Mouse (Mus musculus): ENCODE results near the gene Wdfy2. TPM values are rescaled to one million over a fixed set of nuclear protein-coding genes. Genes with fewer than 3 reads are reported as not detected.

The Wdfy2 gene
- polyA plus RNA-seq (2012; rRNA removed) = 1.6 and 2.1 TPM in 2 replicates

DNA sequence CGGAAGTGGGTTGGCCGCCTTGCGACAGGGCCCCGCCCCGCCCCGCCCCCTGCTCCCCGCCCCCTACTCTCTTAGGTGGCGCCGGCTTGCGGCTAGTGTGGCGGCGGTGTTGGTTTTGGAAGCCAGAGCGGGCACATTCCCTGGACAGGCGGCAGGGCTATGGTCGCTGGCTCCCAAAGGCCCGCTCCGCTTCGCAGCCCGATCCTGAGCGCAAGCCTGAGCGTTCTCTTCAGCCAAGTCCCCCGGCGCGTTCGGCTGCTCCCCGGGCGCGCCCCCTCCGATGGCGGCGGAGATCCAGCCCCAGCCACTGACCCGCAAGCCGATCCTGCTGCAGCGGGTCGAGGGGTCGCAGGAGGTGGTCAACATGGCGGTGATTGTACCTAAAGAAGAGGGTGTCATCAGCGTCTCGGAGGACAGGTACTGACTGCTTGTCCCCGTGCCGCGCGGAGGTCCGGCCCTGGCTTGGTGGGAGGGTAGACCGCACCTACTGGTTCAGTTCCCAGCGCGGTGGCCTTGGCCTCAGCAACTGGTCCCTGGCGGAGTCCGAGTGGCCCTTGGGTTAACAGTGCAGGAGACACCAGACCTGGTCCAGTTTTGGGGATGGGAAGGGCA lies at the start of gene Wdfy2:
Gene Wdfy2 (plus strand): TSS at position 38 of the 612 bp plus-strand sequence.

DNA sequence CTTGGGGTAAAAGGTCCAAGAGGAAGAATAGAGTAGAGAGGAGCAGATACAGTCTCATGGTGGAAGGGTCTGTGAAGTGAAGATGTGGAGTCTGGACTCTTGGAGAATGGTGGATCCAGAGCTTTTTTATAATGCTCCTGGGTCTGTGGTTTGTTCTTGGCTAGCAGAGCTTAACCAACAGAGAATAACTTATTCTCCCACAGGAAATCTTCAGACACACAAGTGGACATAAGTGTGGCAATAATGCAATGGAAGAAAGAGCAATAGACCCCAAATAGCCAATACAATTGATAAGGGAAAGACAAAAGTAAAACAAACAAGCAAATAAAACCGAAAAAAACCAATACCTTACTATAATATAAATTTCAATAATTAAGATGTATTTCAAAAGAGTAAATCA lies 146.9 kb downstream of the Wdfy2 start, which contains the start of gene Defb48:
Gene Defb48 (minus strand): TSS at position 101 of the 400 bp plus-strand sequence.

DNA sequence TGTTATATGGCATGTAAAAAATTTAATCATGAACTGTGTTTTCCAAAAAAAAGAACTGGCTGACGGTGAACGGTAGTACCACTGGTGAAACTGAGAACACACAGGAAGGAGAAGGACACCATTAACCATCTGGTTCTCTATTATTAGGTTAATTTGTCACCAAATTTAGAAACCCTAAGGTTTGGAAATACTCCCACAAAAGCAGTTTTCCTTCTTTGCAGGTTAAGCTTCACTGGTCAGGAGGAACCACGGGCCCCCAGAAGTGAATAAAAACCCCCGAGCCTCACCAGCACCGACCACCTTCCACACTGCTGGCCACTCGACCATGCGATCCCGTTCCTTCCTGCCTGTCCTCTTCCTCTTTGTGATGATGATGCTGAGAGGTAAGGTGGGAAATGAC lies 160.3 kb downstream of the Wdfy2 start, which contains the start of gene Defb47:
Gene Defb47 (plus strand): TSS at position 301 of the 400 bp plus-strand sequence.

Other genes starting within 250 kb of the Wdfy2 start
- gene Serpine3, start 174.0 kb upstream of the Wdfy2 start, polyA plus RNA-seq (2012; rRNA removed) = not detected in 2 replicates
- 8.3 and 11.9 TPM in 2 replicates for gene Ints6, start 76.5 kb upstream of the Wdfy2 start, polyA plus RNA-seq (2012; rRNA removed)
- gene Defb48, start 146.8 kb downstream of the Wdfy2 start, polyA plus RNA-seq (2012; rRNA removed) = not detected in 2 replicates
- not detected in 2 replicates for gene Defb47, start 160.4 kb downstream of the Wdfy2 start, polyA plus RNA-seq (2012; rRNA removed)
- gene Defb43, start 174.1 kb downstream of the Wdfy2 start, polyA plus RNA-seq (2012; rRNA removed) = not detected in 2 replicates
- 0.02 TPM in 1 of 2 replicates, not detected in the other for gene Defb42, start 209.3 kb downstream of the Wdfy2 start, polyA plus RNA-seq (2012; rRNA removed)
- gene Defb30, start 212.3 kb downstream of the Wdfy2 start, polyA plus RNA-seq (2012; rRNA removed) = not detected in 2 replicates

Data from liver, embryonic 14 days (tissue).